Mouse (Mus musculus): Measurements from ENCODE around the gene Polr3gl. TPM values are rescaled to one million over a fixed set of nuclear protein-coding genes. Genes with fewer than 3 reads are reported as not detected.

Gene Polr3gl
- total RNA-seq, 2 experiments from 2014 or later = 32.4 to 34.2 TPM

- DNase-seq (ENCODE audit: low spot score in 2 of 2) = no peak
Observed at GRCm38 (mm10) chr3:96558159-96558558, 35.8 kb downstream of the Polr3gl start.

DNA sequence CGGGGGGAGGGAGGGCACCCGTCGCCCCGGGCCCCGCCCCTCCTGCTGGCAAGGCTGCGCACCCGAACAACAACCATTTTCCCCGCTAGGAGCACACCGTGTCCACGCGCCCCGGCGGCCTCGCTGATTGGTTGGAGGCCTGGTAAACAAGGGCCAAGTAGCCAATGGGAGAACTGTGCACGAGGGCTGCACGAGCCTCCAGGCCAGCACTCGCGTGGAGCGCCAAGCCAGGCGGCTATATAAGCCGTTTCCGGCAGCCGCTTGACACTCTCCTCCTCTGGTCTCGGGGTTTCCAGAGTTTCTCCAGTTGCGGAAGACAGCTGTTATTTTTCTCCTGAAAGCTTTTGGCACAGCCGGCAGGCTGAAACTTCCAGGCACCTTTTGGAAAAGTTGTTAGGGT is 36.3 kb downstream of the Polr3gl start, which contains the start of gene Txnip:
Gene Txnip, plus strand, starts transcription at position 264 of the 400 bp plus-strand sequence.
- DNase-seq (ENCODE audit: low spot score in 2 of 2) = peak; percentile 100

DNA sequence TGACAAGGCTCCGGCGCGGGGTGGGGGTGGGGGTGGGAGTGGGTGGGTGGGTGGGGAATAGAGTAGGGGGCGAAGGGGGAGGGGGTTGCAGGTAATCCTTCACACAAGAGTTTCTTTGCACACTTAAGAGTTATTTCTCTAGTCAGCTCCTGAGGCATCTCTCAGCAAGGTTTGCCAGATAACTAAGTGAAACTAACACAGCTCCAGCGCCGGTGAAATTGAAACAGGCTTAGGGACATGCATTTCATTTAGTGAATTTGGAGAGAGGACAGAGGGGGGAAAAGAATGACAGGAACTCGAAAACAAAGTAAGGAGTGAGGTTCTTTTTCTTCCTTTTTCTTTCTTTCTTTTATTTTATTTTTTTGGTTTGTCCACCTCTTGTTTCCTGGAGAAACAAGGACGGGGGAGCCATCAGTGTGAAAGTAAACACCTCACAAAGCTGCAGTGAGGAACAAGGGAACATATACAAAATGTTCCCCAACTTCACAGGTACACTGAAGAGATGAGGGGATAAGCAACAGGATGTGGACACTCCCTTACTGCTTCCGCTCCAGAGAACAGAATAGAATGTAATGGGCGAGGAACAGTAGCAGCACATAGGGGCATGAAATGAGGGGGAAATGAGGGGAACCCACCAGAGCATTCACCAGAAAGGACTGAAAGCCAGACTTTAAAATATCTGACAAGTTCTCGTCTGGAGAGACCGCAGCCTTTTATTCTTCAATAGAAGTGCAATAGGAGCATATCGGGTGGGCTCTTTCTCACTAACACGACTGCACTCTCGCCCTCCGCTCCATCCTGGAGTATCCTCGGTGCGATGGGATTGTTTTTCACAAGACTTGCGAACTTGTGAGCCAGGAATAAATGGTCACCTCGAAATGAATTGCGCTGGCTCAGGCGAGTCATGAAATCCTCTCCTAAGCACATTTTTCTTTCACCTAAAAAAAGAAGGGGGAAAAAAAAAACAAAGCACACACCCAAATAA is 37.0 kb downstream of the Polr3gl start:
- DNase-seq (ENCODE audit: low spot score in 2 of 2) = no peak

DNA sequence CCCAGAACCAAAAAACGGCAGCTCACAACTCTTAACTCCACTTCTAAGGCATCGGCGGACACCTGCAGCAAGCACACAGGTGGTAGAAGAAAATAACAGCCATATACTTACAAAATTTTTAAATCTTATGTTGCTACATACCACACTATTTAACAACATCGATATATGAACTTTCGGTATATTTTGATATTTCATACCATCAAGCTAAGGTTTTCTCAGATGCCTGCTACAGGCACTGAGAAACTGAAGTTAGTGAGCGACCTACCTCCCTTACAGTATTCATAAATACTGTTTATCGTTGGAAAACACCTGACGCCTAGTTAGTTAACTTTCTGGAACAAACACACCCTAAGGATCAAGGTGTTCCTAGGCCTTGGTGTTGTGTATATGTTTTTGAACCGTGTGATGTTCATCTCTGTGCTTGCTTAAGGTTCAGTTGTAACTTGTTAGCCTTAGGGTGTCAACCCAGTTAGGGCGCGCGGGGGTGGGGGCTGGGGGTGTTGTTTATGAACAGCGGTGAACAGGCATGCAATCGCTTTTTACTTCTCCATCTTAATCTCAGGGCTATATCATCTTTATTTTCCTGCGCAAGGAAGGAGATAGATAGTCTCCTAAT is 37.9 kb downstream of the Polr3gl start:
- no peak for DNase-seq (ENCODE audit: low spot score in 2 of 2)

DNA sequence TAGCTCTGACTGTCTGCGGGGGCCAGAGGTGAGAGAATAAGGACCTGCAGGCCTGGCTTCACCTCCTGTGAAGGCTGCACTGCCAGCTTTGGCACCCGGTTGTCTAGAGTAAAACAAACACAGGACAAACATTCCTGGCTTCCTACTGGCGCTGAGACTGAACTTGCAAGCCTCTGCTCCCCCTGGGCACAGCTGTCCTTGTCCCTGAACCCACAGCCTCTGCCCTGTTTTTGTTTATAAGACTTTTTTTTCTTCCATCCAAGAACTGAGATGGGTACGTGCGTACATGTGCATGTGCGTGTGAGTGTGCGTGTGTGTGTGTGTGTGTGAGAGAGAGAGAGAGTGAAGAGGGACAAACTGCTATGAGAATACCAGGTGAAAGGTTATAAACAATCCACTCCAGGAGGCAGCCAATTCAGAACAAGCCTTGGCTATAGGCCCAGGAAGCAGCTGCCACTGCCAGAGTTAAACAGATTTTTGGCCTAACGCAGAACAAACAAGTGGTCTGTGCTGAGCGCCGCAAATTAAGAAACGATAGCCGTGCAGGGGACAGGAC is 38.9 kb downstream of the Polr3gl start:
- peak in 1 of 2 experiments; percentile 83 for DNase-seq (ENCODE audit: low spot score in 2 of 2)

DNA sequence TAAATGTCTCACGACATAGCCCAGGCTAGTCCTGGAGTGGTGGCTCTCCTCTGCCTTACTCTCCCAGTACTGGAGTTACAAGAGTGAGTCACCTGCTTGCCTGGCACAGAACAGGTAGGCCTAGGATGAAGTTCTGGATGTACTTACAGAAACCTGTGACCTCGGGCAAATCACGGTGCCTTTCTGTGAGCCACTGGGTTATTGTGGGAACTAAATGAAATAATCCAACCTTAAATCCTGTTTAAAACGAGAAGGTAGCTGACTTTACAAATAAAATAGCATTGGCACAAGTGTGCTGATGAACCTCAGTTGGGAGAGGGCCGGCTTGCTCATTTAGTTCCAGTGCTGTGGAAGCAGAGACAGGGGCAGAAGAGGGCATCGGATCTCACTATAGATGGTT is 39.7 kb downstream of the Polr3gl start:
- no peak for DNase-seq (ENCODE audit: low spot score in 2 of 2)

- no peak for DNase-seq (ENCODE audit: low spot score in 2 of 2)
Observed at GRCm38 (mm10) chr3:96553601-96554000, 40.4 kb downstream of the Polr3gl start.

DNA sequence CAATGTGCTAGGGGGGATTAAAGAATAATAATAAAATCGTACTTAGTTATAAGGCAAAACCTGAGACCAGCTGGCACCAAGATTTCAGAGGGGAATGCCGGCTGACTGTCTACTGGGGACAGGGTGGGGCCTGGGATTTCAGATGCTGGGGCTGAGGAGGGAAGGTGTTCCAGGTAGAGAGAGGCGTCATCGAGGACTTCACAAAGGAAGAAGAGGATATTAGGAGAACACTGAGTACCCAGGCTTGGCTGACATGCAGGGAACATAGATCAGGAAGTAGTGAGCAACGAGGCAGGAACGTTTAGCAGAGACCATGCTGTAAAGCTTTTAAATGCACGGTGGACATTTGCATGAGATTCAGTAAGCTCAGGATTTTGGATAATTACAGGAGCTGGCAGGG is 42.1 kb downstream of the Polr3gl start:
- no peak for DNase-seq (ENCODE audit: low spot score in 2 of 2)

GRCm38 (mm10) chr3:96551203-96551602 is 42.8 kb downstream of the Polr3gl start:
- peak in 1 of 2 experiments; percentile 61 for DNase-seq (ENCODE audit: low spot score in 2 of 2)

- DNase-seq (ENCODE audit: low spot score in 2 of 2) = no peak
Observed at GRCm38 (mm10) chr3:96549346-96549745, 44.6 kb downstream of the Polr3gl start.

DNA sequence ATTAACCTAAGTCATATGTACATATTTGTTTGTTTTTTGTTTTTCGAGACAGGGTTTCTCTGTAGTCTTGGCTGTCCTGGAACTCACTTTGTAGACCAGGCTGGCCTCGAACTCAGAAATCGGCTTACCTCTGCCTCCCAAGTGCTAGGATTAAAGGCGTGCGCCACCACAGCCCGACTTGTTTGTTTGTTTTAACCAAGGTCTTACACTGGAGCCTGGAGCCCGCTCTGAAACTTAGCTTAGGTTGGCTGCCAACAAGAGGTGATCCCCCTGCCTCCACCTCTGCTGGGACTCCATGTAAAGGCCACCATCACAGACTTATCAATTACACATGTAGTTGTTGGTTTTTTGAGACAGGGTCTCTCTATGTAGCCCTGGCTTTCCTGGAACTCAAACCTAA is 45.2 kb downstream of the Polr3gl start:
- DNase-seq (ENCODE audit: low spot score in 2 of 2) = no peak

- peak; percentile 66 to 81 for DNase-seq (ENCODE audit: low spot score in 2 of 2)
Observed at GRCm38 (mm10) chr3:96547389-96547960, 46.5 kb downstream of the Polr3gl start.

DNA sequence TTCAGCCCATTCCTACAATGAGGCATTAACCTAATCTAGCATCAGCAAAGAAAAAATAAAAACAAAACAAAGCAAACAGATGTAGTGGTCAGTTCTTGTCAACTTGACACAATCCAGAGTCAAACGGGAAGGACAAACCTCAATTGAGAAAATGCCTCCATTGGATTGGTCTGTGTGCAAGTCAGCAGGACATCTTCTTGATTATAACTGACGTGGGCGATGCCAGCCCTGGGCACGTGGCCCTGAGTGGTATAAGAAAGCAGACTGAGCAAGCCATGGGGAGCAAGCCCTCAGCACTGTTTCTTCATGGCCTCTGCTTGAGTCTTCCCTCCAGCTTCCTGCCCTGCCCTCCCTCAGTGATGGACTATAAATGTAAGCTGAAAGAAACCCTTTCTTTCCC is 47.1 kb downstream of the Polr3gl start:
- no peak for DNase-seq (ENCODE audit: low spot score in 2 of 2)

DNA sequence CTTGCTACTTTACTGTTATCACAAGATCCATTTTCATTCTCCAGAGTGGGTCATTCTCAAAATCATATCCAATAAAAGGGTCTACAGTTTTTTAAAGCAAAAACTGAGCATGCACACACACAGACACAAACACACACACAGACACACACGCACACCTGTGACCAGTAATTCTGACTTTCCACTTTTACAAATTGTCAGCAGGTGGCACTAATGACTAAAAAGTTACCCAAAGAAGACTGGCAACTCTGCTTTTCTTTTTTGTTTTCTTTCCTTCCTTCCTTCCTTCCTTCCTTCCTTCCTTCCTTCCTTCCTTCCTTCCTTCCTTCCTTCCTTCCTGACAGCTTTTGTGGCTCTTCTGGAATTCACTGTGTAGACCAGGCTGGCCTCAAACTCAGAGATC is 48.4 kb downstream of the Polr3gl start:
- DNase-seq (ENCODE audit: low spot score in 2 of 2) = no peak

GRCm38 (mm10) chr3:96543345-96543744 is 50.6 kb downstream of the Polr3gl start:
- DNase-seq (ENCODE audit: low spot score in 2 of 2) = no peak

DNA sequence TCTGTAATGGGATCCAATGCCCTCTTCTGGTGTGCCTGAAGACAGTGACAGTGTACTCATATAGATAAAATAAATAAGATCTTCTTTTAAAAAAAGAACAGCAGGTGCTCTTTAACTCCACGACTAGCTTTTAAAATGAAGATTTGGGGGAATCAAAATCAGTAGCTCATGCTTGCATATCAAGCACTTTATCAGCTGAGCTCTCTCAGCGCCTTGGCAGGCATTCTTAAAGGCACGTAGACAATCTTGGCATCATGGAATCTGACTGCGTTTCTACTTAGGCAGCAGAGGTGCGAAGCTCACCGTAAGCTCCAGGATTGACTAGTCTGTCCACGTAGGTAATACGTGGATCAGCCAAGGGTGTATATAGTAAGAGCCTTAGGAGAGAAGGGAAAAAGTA is 51.4 kb downstream of the Polr3gl start:
- no peak for DNase-seq (ENCODE audit: low spot score in 2 of 2)

DNA sequence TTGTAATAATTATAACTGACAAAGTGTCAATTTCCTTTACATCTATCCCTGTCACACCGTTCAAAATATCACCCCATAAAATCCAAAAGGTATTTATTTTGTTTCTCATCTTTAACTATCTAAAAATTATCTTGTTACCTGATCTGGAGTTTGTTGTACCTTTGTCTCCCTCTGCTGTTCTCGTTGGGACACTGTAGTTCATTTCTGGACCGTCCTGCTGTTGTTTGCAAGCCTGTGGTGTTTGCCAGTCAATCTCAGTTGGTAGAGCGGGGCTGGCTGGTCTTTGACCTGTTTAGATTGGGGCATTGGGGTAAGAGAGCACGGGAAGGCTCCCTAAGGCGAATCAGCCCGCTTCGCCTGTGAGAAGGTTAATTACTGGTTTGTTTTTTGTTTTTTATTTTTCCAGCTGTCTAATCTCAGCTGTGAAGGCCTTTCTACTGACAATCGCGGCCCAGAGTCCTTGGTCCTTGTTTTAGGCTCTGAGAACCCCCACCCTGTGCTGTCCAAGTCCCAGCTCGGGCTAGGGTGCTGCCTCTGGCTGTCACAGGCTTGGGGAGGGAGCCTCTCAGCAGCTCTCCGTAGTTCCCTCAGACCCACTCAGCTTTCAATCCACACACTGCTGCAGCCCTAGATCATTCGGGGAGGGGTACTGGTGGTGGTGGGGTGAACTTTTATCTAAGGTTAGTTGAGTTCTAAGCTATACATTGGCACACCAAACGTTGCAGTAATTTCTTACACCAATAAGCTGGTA is 52.5 kb downstream of the Polr3gl start:
- no peak for DNase-seq (ENCODE audit: low spot score in 2 of 2)

GRCm38 (mm10) chr3:96540740-96541139 is 53.2 kb downstream of the Polr3gl start:
- DNase-seq (ENCODE audit: low spot score in 2 of 2) = no peak

DNA sequence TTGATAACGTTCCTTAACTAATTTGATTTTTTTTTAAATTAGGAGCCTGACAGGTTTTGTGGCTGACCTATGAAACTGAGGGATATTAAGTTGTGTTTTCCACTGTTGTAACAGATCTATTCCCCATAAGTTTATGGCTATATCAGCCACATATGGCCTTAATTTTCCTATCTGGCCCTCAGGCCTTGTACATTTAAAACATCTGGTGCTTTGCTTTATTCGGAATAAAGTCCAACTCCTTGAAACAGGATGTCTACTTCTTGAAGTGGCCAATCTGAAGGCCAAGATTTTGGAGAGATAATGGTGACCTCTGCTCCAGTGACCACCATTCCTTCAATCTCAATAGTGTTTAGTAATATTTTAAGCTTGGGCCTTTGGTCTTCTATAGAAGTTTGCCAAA is 54.7 kb downstream of the Polr3gl start:
- no peak for DNase-seq (ENCODE audit: low spot score in 2 of 2)

DNA sequence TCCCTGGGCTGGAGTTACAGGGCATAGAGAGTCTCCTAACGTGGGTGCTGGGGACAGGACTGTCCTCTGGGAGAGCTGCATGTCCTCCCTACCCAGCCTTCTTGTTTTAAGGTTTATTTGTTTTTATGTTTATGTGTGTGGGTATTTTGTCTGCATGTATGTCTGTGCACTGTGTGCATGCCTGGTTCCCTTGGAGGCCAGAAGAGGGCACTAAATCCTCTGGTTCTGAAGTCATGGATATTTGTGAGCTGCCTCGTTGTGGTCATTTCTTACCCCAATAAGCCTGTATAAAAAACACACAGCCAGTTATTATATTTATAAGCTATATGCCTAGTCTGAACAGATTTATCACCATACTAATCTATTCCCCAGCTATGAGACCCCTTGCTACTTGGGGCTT is 59.7 kb downstream of the Polr3gl start:
- DNase-seq (ENCODE audit: low spot score in 2 of 2) = no peak

GRCm38 (mm10) chr3:96532050-96532449 is 61.9 kb downstream of the Polr3gl start:
- no peak for DNase-seq (ENCODE audit: low spot score in 2 of 2)

Data from gastrocnemius, postnatal 4 days (tissue).